Mouse (Mus musculus): ENCODE measurements around the gene Cpm. TPM values are rescaled to one million over a fixed set of nuclear protein-coding genes. Genes with fewer than 3 reads are reported as not detected.
A peak's percentile ranks its signal among the peaks of the same experiment; 100 is the strongest.

Cpm gene
- total RNA-seq, 2 experiments from 2014 or later: 2.2 to 2.9 TPM

DNA sequence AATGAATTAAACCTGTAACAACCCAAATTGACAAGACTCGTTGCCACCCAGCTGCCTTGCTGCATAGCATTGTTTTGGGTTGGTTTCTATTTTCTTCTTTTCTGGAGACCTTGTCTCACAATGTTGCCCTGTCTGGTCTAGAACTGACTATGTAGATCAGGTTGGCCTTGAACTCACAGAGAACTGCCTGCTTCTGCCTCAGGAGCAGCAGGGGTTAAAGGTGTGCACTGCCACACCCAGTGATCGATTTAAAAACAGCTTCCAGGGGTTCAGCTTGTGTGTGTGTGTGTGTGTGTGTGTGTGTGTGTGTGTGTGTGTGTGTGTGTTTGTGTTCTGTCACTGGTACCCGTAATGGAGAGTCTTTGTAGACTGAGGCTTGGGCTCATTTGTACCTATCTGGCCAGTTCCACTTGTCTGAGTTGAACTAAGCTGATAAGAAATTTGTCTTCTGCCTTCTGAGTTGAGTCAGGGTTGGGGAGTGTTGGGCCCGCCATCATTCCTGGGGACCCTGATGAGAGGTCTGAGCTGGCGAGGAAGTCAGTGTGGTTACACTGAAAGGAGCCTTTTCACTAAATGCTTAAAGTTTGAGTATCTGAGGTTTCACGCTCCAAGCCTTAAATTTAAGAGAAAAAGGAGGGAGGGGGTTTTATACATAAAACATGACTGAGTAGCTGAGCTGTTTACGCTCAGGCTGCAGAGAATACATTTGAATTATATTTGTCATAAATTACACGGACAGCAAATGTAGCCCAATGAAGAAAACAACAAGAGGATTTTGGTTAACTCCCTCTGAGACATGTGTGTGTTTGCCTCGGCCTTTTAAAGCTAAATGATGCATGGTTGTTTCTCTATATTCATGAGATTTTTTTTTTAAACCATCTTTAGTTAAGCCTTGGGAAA is 36.3 kb downstream of the Cpm start:
- TF ChIP-seq CTCF (IDR thresholded peaks at IDR 0.05): no peak
- DNase-seq: no peak
- Histone ChIP-seq H3K4me3 (no peak overlapping the region), H3K27ac (no peak overlapping the region)
- intact Hi-C loops (cut with DNase I): no loop called here

DNA sequence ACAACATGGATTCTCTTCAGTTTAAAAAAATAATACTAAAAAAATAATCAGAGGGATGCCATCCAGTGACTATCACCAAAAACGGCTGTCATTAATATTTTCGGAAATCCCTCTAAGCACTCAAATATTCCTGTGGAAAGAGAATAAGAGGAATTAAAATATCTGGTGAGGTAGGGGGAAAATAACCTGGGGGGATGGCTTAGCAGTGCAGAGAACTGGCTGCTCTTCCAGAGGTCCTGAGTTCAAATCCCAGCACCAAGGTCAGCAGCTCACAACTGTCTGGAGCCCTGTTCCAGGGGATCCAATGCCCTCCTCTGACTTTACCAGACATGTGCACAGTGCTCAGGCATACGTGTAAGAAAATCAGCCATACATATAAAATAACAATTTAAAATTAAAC is 37.1 kb downstream of the Cpm start:
- Histone ChIP-seq H3K4me3 (no peak overlapping the region), H3K27ac (no peak overlapping the region)
- TF ChIP-seq CTCF (IDR thresholded peaks at IDR 0.05): no peak
- intact Hi-C loops (cut with DNase I): no loop called here
- DNase-seq: no peak

DNA sequence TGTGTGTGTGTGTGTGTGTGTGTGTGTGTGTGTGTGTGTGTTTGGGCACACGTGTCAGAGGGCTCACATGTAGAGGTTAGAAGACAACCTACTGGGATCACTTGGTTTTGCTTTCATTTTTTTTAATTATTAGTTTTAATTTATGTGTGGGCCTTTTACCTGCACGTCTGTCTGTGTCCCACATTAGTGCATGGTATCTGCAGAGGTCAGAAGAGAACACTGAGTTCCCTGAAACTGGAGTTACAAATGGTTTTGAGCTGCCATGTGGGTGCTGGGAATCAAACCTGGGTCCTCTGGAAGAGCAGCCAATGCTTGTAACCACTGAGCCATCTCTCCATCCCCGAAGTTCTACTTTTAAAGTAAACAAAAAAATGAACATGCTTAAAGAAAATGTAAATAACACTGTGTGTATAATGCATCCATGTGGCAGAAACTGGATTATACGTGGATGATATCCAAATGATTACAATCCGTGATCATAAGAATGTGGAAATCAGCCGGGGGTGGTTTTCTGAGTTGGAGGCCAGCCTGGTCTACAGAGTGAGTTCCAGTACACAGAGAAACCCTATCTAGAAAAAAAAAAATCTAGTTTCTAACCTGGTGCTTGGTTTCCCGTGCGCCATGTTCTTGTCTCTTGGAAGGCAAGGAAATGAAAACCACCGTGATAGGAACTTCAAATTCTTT is 37.8 kb downstream of the Cpm start:
- H3K27ac ChIP-seq: no peak overlapping the region
- intact Hi-C loops (cut with DNase I): no loop called here
- no peak for DNase-seq
- H3K4me3 ChIP-seq: no peak overlapping the region
- TF ChIP-seq CTCF (IDR thresholded peaks at IDR 0.05): no peak

DNA sequence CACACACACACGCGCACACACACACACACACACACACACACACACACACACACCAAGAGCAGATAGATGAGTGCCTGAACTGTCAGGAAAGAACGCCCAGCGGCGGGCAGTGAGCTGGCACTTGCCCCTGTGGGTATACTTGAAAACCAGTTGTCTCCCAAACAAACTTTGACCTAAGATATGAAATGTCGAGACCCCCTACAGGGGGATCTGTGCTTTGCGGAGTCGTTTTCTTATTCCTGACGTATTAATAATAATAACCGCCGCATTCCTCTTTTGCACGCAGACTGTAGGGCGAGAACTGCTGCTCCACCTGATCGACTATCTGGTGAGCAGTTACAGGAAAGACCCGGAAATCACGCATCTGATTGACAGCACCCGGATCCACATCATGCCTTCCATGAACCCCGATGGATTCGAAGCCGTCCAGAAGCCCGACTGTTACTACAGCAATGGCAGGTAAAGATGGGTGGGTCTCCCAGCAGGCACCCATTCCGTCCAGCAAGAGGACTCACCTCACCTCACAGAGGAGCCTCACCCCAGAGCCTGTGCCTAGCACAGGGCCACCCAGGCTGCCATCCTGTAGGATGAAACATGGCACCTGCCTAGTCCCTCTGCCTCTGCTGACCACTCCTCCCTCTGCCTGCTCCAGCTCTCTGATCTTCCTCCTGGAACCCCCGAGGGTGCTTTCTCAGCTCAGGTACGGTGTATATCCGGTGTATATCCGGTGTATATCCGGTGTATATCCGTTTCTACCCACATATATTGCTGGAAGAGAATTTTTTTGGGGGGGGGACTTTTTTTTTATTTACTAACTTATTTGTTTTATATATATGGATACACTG is 38.6 kb downstream of the Cpm start:
- H3K4me3 ChIP-seq: no peak overlapping the region
- TF ChIP-seq CTCF (IDR thresholded peaks at IDR 0.05): no peak
- no peak overlapping the region for H3K27ac ChIP-seq
- DNase-seq: no peak
- intact Hi-C loops (cut with DNase I): no loop called here

DNA sequence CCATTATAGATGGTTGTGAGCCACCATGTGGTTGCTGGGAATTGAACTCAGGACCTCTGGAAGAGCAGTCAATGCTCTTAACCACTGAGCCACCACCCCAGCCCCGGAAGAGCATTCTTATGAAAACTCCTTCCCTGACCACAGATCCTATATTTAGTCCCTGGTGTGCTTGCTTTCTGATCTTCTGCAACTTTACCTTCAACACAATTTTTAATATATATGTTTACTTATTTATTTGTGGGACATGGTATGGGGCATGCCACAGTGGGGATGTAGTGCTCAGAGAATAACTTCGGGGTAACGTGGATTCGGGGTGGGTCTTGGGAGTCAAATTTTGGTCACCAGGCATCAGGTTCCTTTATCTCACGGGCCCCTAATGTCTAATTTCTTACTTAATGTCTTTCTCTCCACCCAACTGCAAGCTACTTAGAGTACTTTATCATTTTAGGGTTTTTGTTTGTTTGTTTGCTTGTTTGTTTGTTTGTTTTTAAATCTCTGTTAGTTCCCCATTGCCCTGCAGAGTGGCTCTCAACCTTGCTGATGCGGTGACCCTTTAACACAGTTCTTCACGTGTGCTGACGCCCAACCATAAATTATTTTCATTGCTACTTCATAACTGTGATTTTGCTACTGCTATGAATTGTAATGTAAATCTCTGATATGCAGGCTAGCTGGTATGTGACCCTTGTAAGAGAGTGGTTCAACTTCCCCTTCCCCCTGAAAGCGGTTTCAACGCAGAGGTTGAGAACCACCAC is 39.4 kb downstream of the Cpm start:
- DNase-seq: no peak
- no peak overlapping the region for H3K27ac ChIP-seq
- TF ChIP-seq CTCF (IDR thresholded peaks at IDR 0.05): no peak
- H3K4me3 ChIP-seq: no peak overlapping the region
- intact Hi-C loops (cut with DNase I): no loop called here

DNA sequence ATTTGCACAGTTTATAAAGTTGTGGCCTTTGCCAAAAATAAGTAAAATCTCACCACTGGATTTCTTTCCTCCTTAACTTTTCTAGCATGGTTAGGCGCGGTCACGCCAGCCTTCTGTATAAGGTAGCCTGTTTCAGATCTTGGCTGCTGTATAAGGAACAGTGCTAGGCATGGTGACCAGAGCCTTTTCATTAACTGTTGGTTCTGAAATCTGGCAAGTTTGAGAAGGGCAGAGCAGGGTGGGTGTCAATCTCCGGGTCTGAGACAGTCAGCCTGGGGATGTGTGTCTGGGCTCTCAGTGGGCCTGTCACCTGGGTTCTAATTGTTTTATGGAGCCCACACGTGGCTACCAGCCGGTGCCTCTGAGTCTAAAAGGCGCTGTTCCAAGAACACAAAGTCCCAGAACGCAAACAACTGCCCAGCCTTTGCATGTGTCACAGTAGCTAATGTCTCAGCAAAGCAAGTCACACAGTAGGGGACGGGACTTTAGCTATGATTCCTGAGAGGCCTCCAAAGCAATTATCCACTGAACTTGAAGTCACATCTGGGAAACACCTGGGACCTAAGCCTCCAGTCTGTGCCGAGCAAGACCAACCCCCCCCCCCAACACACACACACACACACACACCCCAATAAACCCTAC is 40.3 kb downstream of the Cpm start:
- peak; percentile 42 for DNase-seq
- TF ChIP-seq CTCF (IDR thresholded peaks at IDR 0.05): no peak
- Histone ChIP-seq H3K27ac (no peak overlapping the region), H3K4me3 (no peak overlapping the region)
- intact Hi-C loops (cut with DNase I): no loop called here

DNA sequence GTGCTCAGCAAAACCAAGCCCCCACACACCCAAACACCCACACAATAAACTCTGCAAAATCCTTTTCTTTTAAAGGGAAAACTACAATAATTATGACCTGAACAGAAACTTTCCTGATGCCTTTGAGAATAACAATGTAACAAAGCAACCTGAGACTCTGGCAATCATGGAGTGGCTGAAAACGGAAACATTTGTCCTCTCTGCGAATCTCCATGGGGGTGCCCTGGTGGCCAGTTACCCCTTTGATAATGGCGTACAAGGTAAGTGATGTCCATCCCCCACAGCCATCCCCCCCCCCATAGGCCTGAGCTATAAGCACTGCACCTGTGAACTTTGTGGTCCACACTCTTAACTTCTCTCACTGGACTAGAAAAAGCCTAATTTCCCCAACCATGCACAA is 40.8 kb downstream of the Cpm start:
- no peak for DNase-seq
- Histone ChIP-seq H3K27ac (no peak overlapping the region), H3K4me3 (no peak overlapping the region)
- intact Hi-C loops (cut with DNase I): no loop called here
- no peak for TF ChIP-seq CTCF (IDR thresholded peaks at IDR 0.05)

DNA sequence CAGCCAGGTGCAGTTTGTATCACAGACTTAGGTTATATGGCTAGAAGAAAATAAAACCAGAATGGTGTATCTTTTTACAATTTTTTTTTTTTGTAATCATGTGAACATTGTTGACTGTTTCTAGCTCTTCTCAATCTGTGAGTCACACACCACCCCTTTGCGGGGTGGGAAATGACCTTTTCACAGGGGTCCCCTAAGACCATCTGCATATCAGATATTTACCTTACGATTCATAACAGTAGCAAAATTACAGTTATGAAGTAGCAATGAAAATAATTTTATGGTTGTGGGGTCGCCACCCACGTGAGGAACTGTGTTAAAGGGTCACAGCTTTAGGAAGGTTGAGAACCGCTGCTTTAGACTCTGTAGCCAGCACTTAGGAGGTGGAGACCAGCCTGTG is 41.5 kb downstream of the Cpm start:
- H3K27ac ChIP-seq: no peak overlapping the region
- no peak overlapping the region for H3K4me3 ChIP-seq
- TF ChIP-seq CTCF (IDR thresholded peaks at IDR 0.05): no peak
- intact Hi-C loops (cut with DNase I): no loop called here
- no peak for DNase-seq

DNA sequence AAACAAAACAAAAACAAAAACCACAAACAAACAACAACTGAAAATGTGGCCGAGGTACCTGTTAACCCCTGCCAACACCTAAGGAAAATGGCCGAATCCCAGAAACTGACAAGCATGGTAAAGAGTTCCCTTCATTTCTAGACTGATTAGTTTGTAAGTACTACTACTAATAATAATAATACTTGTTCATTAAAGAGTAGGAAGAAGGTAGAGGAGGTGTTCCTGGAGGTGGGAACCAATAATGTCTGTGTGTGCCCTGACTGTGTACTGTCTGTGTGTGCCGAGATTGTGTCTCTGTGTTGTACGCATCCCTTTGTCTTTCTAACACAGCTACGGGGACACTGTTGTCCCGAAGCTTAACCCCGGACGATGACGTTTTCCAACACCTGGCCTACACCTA is 42.0 kb downstream of the Cpm start:
- intact Hi-C loops (cut with DNase I): no loop called here
- no peak for DNase-seq
- no peak overlapping the region for H3K27ac ChIP-seq
- no peak overlapping the region for H3K4me3 ChIP-seq
- no peak for TF ChIP-seq CTCF (IDR thresholded peaks at IDR 0.05)

DNA sequence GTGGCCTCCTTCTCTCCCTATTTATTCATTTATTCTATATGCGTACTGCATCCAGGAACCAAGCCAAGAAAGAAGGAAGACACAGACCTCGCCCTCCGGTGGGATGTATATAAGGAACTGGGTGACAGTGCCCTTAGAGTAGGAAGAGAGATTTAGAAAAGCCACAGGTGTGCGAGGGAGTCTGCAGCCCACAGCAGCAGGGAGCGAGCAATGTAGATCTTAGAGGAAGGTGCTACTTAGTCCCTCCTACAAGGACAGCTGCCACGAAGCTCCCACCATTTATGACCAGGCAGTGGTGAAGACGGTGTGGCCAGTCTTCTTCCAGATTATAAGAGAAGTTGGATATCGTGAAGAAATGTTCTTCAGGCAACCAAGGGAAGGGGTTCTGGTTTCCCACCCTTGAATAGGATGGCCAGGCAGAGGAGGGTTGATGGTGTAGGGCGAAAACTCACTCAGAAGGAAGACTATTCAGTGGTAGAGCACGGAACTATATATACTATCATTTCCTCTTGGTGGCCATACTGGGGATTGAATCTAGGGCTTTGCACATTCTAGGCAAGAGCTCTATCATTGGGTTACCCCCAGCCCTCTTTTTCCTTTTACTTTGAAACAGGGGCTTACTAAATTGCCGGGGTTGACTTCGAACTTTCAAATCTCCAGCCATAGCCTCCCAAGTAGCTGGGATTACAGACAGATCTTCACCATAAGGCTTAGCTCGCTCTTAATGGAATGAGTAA is 42.8 kb downstream of the Cpm start:
- Histone ChIP-seq H3K27ac (no peak overlapping the region), H3K4me3 (no peak overlapping the region)
- intact Hi-C loops (cut with DNase I): no loop called here
- TF ChIP-seq CTCF (IDR thresholded peaks at IDR 0.05): no peak
- no peak for DNase-seq

DNA sequence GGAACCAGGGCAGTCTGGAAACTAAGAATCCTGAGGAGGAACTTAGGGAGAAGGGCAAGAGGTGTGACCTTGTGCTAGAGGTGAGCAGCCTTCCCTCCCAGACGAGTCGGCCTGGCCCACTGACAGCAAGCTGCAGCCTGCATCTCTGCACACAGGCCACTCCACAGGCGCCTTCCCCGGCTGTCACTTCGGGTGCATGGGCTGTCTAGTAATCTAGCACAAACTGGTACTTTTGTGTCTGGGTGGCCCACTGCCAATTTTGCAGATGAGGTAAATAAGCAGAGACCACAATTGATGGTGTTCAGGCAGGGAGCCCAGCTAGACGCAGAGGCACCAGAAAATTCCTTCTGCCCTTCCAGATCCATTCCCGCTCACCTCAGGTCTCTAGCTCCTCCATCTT is 43.4 kb downstream of the Cpm start:
- no peak for DNase-seq
- Histone ChIP-seq H3K27ac (no peak overlapping the region), H3K4me3 (no peak overlapping the region)
- intact Hi-C loops (cut with DNase I): no loop called here
- TF ChIP-seq CTCF (IDR thresholded peaks at IDR 0.05): no peak

All from gastrocnemius, adult 2 months (tissue).